Mouse (Mus musculus) liver, postnatal 0 days (tissue): ENCODE results near the gene Zfp825. TPM values are rescaled to one million over a fixed set of nuclear protein-coding genes. Genes with fewer than 3 reads are reported as not detected.
"Not testable (repeated sequence)": the region's sequence is repeated elsewhere in the genome, so short reads cannot be mapped to it uniquely, and the experiment has no call there.

ENCODE experiments used
- ATAC-seq: fragments of 200-750 bp; cut with Nextera tagmentation; 2 replicates; pipeline ENCODE4 v1.8.0; 2017; ENCODE audit warnings: mild to moderate bottlenecking, moderate library complexity
- DNase-seq: peaks from one replicate; pipeline ENCODE4 v3.0.0-alpha.2; 2016
- H3K27ac ChIP-seq: fragments of 300-500 bp; sonication (generic); 2 replicates; pipeline ENCODE4 v1.5.1; 2014; ENCODE audit warnings: antibody characterized with exemption, moderate library complexity, mild to moderate bottlenecking, low read depth
- H3K27me3 ChIP-seq: fragments of 300-500 bp; sonication (generic); 2 replicates; pipeline ENCODE4 v1.6.1; 2014; ENCODE audit warnings: low read length, control low read depth, mixed read lengths; ENCODE audit not compliant: insufficient read depth
- H3K36me3 ChIP-seq: fragments of 300-500 bp; sonication (generic); replicated peaks from 2 replicates; pipeline ENCODE4 v1.6.1; 2014; ENCODE audit warnings: mild to moderate bottlenecking, control low read depth, low read length, moderate library complexity, mixed read lengths; ENCODE audit not compliant: insufficient read depth
- H3K4me1 ChIP-seq: fragments of 300-500 bp; sonication (generic); 2 replicates; pipeline ENCODE4 v1.6.1; 2014; ENCODE audit warnings: antibody characterized with exemption, mild to moderate bottlenecking, control low read depth; ENCODE audit not compliant: insufficient read depth
- H3K4me2 ChIP-seq: fragments of 300-500 bp; sonication (generic); 2 replicates; pipeline ENCODE4 v1.6.1; 2014; ENCODE audit warnings: low read depth, mild to moderate bottlenecking, low read length, moderate library complexity, mixed read lengths
- H3K4me3 ChIP-seq: fragments of 300-500 bp; sonication (generic); 2 replicates; pipeline ENCODE4 v1.5.1; 2014; ENCODE audit warnings: low read depth, low read length
- H3K9ac ChIP-seq: fragments of 300-500 bp; sonication (generic); replicated peaks from 2 replicates; pipeline ENCODE4 v1.6.1; 2014; ENCODE audit warnings: mild to moderate bottlenecking, moderate library complexity
- H3K9me3 ChIP-seq: fragments of 300-500 bp; sonication (generic); 2 replicates; pipeline ENCODE4 v1.6.1; 2016; ENCODE audit warnings: mild to moderate bottlenecking, control low read depth, low read length, mixed read lengths
- CTCF ChIP-seq: sonication (generic); IDR thresholded peaks from 2 replicates; pipeline ENCODE4 v1.5.1; 2016; ENCODE audit warnings: antibody characterized with exemption, low read depth
- EP300 ChIP-seq: IDR thresholded peaks from 2 replicates; pipeline ENCODE4 v1.6.1; 2016; ENCODE audit warnings: antibody characterized with exemption, low read depth, mild to moderate bottlenecking
- WGBS: fragments of 180-500 bp; shearing (Covaris S2); extraction: QIAGEN DNeasy Blood & Tissue Kit; methylation state at CpG from one replicate; pipeline ENCODE4 v1.1.7; 2014; ENCODE audit not compliant: insufficient replicate concordance; 5-methylcytosine and 5-hydroxymethylcytosine counted together
- polyA plus RNA-seq: library from polyadenylated mRNA; unstranded; fragments of >200 nt; fragmentation: Nextera tagmentation; extraction: Ambion mirVana; gene quantifications from 2 replicates; pipeline ENCODE4 v1.2.1, GENCODE M21; 2015

The Zfp825 gene
- 7.7 and 8.0 TPM in 2 replicates for polyA plus RNA-seq

DNA sequence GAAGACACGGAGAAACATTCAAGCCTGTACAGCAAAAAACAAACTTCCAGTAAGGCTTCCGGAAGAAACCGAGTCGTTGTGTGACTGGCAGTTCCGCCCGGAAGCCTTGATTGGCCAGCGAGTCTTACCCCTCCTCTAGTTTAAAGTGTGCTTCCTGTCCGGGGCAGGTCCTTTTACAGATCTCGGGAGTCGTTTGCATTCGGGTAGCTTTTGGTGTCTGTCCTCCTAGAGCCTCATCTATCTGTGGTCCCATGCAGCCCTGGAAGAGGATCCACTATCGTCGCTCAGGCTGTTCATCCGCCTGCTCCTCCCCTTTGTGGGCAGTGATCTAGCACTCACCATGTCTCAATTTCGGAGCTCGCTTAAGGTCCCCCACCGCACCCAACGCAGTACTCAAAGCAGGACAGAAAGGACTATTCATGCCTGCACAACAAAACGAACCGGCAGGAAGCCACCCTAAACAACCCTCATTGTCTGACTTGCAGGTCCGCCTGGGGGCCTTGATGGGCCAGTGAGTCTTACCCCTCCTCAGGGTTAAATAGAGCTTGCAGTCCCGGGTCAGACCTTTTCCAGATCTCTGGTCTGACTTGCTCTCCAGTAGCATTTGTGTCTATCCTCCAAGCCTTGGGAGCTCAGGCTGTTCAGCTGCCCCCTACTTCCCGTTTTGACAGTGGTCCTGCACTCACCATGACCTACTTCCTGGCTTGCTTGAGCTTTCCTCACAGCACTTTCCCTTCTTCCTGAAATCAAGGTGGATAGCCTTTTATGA, at the start of gene Zfp825:
Gene Zfp825, minus strand, starts transcription at position 82 of the 769 bp plus-strand sequence.
- H3K36me3 ChIP-seq, result no peaks in the 10 kb centered on the region
- H3K4me2 ChIP-seq, result peak within 1 kb of the TSS; percentile 97
- H3K27me3 ChIP-seq, result no peaks in the 10 kb centered on the region
- peaks cover 12% of the 10 kb centered on the region for H3K4me1 ChIP-seq
- peak; percentile 83 for DNase-seq
- peak within 1 kb of the TSS; percentile 97 for H3K27ac ChIP-seq
- TF ChIP-seq CTCF, result no peak
- peak; percentile 47; the same call in 1 of the 2 replicates for TF ChIP-seq EP300
- under 1% methylated on average over 23 of the region's 23 CpGs for WGBS
- peak within 1 kb of the TSS; percentile 74 for H3K9ac ChIP-seq
- peak within 1 kb of the TSS; percentile 69 for H3K4me3 ChIP-seq
- H3K9me3 ChIP-seq, result no peaks in the 10 kb centered on the region
- peak; percentile 97 for ATAC-seq

DNA sequence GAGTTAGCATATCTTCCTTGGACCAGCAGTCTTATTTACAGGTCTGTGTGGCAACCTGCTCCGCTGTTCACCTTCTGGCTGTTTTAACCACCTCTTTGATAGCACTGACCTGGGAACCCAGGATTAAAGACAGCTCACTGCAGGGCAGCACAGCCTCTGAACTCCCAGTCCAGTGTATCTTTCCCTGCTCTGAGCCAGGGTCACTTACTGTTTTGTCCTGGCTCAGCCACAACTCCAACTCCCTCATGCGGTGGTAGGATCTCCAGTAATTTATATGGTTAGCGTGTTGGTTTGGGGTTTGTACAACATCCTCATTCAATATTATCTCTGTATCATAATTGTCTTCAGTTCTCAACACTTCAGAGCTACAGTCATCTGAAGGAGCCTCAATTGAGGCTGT, 41.6 kb upstream of the Zfp825 start:
- H3K36me3 ChIP-seq, H3K9ac ChIP-seq, DNase-seq, H3K27ac ChIP-seq, H3K9me3 ChIP-seq, H3K4me3 ChIP-seq, ATAC-seq, H3K4me1 ChIP-seq, H3K27me3 ChIP-seq, H3K4me2 ChIP-seq: not testable (repeated sequence)
- 84% methylated on average over 3 of the region's 3 CpGs for WGBS

DNA sequence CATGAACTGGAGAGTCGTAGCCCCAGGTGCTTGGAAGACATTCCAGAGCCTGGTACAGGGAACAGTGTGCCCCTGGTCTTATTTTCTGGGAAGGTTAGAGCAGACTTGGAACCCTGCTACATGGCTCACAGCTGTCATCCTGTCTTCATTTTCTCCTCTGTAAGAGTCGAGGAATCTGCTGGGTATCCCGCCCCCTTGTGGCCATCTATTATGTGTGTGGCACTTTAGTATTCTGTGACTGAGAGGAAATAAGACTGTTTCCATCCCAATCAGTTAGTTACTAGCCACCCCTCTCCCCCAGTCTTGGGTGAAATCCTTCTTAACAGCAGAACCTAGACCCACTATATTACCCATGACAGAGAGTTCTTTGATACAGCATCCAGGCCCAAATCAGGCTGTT, 41.1 kb upstream of the Zfp825 start:
- not testable (repeated sequence) for H3K9ac ChIP-seq, H3K9me3 ChIP-seq, ATAC-seq, H3K36me3 ChIP-seq, H3K4me2 ChIP-seq, H3K4me3 ChIP-seq, H3K4me1 ChIP-seq, H3K27ac ChIP-seq, H3K27me3 ChIP-seq
- peak; percentile 70 for TF ChIP-seq CTCF
- 17% methylated on average over 3 of the region's 3 CpGs for WGBS
- DNase-seq, result peak; percentile 71

DNA sequence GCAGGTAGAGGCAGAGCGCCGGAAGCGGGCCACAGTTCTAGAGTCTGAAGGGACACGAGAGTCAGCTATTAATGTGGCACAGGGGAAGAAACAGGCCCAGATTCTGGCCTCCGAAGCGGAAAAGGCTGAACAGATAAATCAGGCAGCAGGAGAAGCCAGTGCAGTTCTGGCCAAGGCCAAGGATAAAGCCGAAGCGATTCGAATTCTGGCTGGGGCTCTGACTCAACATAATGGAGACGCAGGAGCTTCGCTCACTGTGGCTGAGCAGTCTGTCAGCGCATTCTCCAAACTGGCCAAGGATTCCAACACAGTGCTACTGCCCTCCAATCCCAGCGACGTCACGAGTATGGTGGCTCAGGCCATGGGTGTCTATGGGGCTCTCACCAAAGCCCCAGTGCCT, 40.3 kb upstream of the Zfp825 start:
- DNase-seq (no peak), ATAC-seq (no peak)
- Histone ChIP-seq H3K9me3 (no peaks in the 10 kb centered on the region), H3K4me1 (no peaks in the 10 kb centered on the region), H3K27me3 (no peaks in the 10 kb centered on the region), H3K4me2 (no peak overlapping the region), H3K4me3 (no peak overlapping the region), H3K9ac (no peak overlapping the region), H3K27ac (no peak overlapping the region), H3K36me3 (no peaks in the 10 kb centered on the region)
- no peak for TF ChIP-seq CTCF
- no peak for TF ChIP-seq EP300
- WGBS, result 88% methylated on average over 15 of the region's 15 CpGs

DNA sequence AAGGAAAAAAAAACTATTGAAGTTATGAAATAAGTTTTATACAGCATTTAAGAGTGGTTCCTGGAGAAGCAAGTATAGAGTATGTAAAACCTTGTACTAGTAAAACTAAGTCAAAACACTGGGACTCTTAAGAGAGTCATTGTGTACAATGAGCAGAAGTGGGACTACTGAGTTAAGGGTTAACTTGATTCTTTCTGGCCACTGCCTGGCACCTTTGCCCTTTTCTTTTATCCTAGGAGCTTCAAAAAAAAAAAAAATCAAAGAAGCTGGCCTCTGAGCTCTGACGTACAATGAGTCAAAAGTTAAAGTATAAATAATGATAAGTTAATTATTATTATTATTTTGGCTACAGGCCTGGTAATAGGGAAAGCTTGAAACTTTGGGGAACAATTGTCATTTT, 37.5 kb upstream of the Zfp825 start:
- H3K36me3 ChIP-seq, H3K27ac ChIP-seq, H3K4me3 ChIP-seq, H3K27me3 ChIP-seq, H3K9ac ChIP-seq, H3K4me2 ChIP-seq, H3K9me3 ChIP-seq, H3K4me1 ChIP-seq, DNase-seq: not testable (repeated sequence)
- peak; percentile 36; the same call in 1 of the 2 replicates for ATAC-seq
- 56% methylated on average over 1 of the region's 1 CpGs for WGBS

DNA sequence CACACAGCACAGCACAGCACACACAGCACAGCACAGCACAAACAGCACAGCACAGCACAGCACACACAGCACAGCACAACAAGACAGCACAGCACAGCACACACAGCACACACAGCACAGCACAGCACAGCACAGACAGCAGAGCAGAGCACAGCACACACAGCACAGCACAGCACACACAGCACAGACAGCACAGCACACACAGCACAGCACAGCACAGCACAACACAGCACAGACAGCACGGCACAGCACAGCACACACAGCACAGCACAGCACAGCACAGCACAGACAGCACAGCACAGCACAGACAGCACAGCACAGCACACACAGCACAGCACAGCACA, 35.6 kb upstream of the Zfp825 start:
- not testable (repeated sequence) for ATAC-seq, H3K27ac ChIP-seq, DNase-seq, H3K4me1 ChIP-seq, H3K4me2 ChIP-seq, H3K36me3 ChIP-seq, H3K4me3 ChIP-seq, H3K27me3 ChIP-seq, H3K9me3 ChIP-seq, H3K9ac ChIP-seq
- 22% methylated on average over 1 of the region's 1 CpGs for WGBS

DNA sequence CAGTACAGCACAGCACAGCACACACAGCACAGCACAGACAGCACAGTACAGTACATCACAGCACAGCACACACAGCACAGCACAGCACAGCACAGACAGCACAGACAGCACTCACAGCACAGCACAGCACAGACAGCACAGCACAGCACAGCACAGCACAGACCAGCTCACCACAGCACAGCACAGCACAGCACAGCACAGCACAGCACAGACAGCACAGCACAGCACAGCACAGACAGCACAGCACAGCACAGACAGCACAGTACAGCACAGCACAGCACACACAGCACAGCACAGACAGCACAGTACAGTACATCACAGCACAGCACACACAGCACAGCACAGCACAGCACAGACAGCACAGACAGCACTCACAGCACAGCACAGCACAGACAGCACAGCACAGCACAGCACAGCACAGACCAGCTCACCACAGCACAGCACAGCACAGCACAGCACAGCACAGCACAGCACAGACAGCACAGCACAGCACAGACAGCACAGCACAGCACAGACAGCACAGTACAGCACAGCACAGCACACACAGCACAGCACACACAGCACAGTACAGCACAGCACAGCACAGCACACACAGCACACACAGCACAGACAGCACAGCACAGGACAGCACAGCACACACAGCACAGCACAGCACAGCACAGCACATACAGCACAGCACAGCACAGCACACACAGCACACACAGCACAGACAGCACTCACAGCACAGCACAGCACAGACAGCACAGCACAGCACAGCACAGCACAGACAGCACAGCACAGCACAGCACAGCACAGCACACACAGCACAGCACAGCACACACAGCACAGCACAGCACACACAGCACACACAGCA, 35.0 kb upstream of the Zfp825 start:
- DNase-seq, H3K4me1 ChIP-seq, H3K4me3 ChIP-seq, H3K36me3 ChIP-seq, H3K27ac ChIP-seq, H3K9ac ChIP-seq, H3K27me3 ChIP-seq, H3K9me3 ChIP-seq, H3K4me2 ChIP-seq, ATAC-seq: not testable (repeated sequence)
